Mouse (Mus musculus) heart, postnatal 0 days (tissue): ENCODE measurements around the gene Krtap1-5.

Source experiments
- CTCF ChIP-seq: IDR thresholded peaks from 2 replicates; pipeline ENCODE4 v1.5.1; 2016; ENCODE audit warnings: antibody characterized with exemption, control low read depth, low read depth
- EP300 ChIP-seq: IDR thresholded peaks from 2 replicates; pipeline ENCODE4 v1.6.1; 2016; ENCODE audit warnings: antibody characterized with exemption, low read depth

DNA sequence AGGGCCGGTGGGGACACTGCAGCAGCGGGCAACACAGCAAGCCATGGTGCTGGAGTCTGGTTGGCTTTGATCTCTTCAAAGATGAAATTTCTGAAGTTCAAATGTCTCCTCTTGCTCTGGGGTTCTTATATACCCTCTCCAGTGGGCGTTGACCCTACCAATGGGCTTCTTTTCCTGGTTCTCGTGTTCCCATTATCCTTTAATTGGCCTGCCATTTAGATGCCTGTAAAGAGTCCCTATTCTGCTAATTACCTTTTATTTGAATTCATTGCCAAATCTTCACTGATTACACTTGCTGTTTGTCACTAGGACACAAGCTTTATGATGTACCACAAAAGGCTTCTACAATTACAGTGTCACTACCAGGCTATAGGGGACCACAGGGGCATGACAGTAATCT lies 30.1 kb downstream of the Krtap1-5 start, which contains the start of gene Krtap3-3:
- TF ChIP-seq CTCF (no peak), EP300 (no peak)
